Mouse (Mus musculus): ENCODE measurements at regions not wholly inside any gene's neighbourhood (a gene's known extent, or its start where the extent isn't known, plus 50 kb on each side); places are given as distances from the start of the nearest gene placed in this dataset.

DNA sequence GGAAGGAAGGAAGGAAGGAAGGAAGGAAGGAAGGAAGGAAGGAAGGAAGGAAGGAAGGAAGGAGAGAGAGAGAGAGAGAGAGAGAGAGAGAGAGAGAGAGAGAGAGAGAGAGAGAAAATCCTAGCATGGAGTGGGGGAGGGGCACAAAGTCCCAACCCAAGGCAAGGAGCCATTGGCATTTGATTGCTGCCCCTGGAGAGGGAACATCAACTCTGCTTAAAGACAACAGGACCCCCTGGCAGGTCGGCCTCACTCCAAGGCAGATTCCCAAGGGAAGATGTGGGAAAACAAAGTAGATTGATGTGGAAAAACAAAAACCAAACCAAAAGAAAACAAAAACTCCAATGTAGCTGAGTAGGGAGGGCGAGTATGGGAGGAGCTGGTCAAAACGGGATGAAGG lies 49.9 kb upstream of the Fzd10 start:
- DNase-seq (ENCODE audit: low spot score): no peak

DNA sequence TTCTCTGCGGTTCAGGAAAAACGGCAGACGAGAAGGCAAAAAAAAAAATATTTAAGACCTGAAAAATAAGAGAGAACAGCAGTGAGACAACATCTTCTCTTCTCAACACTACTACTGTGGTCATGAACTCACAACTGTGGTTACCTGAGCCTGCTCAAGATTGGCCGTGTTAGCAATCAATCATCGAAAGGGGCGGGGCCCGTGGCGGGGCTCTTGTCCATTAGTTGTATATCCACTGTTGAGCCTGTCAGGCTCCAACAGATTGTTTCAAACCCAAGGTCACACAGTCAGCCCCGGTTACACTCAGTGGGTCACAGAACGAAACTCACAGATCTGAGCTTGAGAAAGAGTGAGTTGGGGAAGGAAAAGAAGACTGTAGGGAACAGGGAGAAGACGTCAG lies 50.8 kb upstream of the Fzd10 start:
- no peak for DNase-seq (ENCODE audit: low spot score)

DNA sequence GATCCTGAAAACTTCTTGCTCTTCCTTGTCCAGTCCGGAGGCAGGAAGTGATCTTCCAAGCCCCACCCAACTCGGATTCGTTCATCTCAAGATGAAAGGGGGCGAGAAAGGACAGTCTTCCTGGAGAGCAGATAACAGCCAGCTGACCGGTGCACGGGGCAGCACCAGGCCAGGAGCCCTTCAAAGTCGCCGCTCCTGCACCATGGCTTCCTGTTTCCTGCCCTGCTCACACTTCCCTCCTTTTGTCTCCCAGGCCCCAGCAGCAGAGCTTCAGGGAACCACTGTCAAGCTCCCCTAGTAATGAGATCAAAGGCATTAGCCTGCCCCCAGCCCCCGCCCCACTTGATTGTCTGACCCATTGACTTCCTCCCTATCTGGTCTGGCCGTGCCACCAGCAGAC lies 58.6 kb upstream of the Fzd10 start:
- peak; percentile 13 for DNase-seq (ENCODE audit: low spot score)

DNA sequence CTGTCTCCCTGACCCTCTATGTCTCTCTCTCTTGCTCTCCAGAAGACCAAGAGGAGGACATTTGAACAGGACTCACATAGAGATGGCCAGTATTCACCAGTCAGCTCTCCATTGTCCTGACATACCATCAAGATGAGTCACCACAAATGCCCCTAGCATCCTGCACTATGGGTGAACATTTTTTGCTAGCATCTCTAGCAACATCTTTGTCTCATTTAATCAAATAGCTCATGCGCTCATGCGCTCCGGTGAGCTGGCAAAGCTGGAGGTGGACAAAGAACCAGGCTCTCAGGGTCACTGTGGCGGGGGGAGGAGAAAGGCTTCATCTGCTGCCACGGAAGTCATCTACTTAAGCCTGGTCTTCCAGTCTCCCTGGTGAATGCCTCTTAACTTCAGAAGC lies 62.0 kb upstream of the Fzd10 start:
- no peak for DNase-seq (ENCODE audit: low spot score)

DNA sequence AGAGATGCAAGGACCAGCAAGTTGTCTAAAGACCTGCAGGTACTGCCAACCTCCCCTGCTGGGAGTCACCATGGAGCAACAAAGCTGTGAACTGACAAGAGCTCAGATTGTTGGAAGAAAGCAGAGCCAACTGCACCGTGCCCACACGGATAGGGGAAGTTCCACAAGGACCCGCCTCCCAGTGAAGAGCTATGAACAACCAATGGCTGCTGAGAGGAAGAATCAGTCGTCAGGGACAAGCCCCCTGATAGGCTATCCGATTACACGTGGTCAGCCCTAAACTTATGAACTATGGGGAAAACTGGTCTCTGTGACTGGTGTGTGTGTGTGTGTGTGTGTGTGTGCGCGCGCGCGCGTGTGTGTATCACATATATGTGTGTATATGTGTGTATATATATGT lies 63.4 kb upstream of the Fzd10 start:
- no peak for DNase-seq (ENCODE audit: low spot score)

DNA sequence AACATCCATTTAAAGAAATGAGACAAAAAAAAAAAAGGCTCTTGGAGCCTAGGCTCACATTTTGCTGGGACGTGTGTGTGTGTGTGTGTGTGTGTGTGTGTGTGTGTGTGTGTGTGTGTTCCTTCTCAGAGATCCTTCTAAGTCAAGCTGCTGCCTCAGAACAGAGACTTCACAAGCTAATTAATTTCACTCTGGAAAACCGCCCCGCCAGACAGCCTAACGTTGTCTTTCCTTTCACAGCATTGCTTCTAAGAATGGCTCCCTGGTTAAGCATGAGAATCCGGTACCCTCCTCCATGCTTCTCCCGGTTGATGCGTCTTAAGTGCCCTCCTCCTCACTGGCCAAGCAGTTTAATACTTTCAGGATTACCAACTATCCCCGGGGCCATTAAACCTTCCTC lies 64.3 kb upstream of the Fzd10 start:
- DNase-seq (ENCODE audit: low spot score): no peak

DNA sequence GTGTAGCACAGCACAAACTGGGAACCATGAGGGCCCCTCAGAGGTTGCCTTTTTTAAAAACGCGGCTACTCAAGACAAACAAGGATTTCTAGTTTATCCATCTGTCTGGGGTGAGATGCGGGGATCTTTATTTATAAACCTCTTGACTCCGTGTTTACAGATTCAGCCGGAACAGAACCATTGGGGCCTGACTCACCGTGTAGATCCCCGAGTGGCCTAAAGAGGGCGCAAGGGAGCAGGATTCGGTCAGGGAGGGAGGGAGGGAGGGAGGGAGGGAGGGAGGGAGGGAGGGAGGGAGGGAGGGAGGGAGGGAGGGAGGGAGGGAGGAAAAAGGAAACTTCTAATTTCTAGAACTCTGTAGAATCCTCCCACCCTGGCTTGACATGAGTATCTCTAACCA lies 73.4 kb upstream of the Fzd10 start:
- DNase-seq (ENCODE audit: low spot score): peak; percentile 35

DNA sequence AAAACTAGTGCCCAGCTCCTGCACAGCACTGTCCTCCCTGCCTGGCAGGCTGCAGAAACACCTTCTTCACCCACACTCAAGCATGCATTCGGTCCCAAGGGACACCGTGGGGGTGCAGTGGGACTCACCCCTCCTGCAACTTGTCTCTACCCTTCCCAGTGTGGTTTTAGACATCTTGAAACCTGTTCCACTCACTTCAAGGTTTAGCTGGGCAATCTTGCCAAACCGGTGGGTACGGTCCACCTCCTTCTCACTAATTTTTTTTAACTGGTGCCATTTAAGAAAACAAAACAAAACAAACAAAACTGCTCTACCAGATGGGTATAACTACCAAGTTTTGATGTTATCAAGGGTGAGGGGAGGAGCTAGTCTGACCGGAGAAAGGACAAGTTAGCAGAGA lies 74.2 kb upstream of the Fzd10 start:
- peak; percentile 42 for DNase-seq (ENCODE audit: low spot score)

DNA sequence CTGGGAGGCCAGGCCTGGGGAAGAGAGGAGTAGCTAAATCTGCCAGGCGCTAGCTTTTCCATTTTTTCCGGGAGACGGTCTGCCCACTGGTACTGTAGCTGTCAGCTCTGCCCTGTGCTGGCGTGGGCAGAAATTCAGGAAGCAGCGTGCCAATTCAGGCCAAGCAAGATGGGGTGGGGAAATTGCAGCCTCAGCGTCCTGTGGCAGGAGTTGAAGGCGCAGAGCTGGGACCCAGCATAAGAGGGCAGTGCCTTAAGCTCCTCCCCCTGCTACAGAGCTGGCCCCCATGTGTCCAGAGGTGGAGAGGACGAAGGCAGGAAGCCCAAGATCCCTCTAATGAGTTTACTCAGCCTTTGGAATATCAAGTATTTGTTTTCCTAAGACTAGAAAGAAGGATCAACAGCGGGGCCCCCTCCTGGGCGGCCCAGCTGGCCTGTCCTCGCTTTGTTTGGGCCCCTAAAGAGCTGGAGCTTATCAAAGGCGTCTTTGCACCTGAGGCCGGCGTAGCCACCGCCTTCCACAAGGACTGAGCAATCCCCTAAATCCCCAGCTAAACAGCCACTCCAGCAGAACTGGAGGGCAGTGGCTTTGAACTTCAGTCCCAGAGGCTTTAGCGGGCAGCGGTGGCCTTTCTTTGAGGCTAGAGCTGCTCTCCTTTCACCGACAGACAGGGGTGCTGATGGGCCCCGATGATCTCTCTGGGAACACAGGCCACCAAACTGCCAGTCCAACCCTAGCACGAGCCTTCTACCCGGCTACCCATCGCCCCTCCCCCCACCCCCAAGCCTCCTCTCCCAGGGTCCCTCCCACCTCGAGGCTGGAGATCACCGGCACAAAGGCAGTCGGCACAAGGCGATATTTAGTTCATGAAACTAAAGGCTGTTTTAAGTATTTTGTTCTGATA lies 76.0 kb upstream of the Fzd10 start:
- no peak for DNase-seq (ENCODE audit: low spot score)

DNA sequence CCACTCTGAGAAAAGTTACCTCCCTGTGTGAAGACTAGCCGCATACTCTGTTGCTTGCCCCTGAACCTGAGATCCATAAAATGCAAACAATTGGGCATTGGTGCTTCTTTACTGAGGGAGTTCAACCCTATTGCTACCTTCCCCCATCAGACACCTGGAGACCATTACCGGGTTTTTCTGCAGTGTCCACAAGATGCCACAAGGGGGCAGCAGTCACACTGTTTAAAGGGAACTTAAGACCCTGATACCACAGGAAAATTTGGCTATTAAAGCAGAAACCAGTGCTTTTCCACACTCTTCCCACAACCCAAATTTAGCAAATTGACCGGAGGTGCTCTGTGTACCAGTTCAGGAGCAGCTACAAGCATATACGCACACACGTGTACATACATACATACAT lies 78.0 kb upstream of the Fzd10 start:
- DNase-seq (ENCODE audit: low spot score): peak; percentile 38

DNA sequence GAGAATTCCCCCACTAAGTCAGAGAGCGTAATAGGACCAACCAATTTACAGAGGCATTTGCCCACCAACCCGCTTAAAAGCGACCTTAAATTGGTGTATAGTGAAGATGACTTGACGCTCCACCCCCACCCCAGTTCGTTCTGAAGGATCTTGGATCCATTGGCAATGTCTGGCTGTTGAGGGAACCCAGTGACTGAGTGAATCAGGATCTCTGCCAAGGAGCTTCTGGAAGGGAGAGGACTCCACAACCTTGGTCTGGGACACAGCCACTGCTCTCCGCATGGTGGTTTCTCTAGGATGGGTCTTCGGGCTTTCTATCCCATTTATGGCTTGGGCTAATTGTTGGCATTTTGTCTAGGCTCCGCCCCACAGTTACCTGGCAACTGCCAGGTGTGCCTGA lies 83.3 kb upstream of the Fzd10 start:
- no peak for DNase-seq (ENCODE audit: low spot score)

DNA sequence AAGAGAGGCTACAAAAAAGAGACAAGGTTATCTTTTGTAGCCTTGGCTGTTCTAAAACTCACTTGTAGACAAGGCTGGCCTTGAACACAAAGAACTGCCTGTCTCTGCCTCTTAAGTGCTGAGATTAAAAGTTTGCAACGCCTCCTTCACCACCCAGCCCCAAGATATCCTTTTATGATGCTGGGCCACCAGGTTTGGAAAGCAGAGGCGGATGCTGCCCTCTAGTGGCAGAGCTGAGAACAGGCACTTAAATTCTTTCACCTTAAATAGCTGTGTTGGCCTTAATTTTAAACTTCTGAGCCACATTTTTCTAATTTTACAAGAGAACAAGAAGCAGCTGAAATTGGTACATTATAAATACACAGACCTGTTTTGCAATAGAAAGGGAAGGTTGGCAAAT lies 82.5 kb upstream of the Tmem132d start:
- peak; percentile 8 for DNase-seq (ENCODE audit: low spot score)

DNA sequence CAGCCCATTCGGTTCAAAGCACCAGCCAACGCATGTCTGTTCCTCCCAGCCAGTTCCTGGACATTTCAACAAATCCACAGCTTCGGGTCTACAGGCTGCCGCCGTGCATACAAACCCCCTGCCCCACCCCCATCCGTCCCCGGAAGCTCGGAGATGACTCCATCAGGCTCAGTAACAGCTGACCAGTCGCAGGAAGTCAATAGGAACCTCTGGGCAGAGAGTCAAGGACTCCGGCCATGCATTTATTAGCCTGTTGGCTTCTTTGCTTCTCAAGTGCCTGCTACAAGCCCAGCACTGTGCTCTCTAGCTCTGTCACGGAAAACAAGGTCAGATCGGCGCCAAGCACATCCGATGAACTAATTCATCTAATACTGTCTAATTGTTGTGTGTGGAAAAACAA lies 80.4 kb upstream of the Tmem132d start:
- no peak for DNase-seq (ENCODE audit: low spot score)

DNA sequence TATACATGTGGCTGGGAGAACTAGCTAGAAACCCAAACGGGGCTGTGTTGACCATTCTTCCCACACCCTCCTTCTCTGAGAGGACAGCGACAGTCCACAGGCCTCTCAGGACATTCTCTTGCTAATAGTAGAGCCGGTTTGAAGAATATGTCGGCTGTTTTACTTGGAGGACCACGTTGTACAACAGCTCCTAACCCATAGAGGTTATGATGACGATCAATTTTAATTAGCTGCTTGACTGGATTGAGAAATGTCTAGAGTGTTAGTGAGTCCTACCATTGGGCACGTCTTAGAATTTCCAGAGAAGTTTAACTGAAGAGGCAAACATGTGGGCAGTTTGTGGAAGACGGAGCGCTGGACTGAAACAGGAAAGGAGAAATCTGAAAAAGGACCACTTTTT lies 79.7 kb upstream of the Tmem132d start:
- no peak for DNase-seq (ENCODE audit: low spot score)

DNA sequence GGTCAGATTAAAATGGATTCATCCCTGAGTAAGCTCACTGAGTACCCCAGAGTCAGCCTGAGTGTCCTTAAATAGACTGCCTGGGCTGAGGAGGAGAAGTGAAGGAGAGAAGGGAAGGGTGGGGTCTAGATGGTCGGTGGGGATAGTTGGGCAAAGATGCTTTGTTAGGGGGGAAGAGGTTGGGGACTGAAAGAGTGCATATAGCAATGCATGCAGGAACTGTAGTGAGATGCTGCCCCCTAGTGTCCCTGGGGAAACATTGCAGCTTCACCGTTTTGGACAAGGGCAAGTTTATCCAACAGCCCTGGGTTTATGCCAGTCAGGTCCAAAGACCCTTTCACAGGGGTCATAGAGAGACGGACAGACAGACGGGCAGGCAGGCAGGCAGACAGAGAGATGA lies 71.6 kb upstream of the Tmem132d start:
- peak; percentile 29 for DNase-seq (ENCODE audit: low spot score)

DNA sequence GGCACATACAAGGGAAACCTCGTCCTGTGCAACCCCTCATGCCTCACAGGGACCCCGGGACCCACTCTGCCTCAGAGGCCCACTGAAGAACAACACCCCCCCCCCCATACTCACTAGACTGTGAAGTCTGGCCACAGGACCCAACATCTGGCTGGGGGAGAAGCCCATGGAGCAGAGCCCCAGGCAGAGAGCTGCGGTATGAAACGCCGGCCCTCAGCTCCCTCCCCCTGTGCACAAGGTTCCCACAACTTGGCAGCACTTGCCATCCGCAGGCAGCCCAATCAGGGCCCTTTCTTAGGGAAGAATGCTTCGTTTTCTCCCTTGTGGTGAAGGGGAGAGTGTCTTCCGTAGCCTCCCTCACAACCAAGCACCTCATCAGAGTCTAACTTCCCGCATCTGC lies 66.6 kb upstream of the Tmem132d start:
- no peak for DNase-seq (ENCODE audit: low spot score)

DNA sequence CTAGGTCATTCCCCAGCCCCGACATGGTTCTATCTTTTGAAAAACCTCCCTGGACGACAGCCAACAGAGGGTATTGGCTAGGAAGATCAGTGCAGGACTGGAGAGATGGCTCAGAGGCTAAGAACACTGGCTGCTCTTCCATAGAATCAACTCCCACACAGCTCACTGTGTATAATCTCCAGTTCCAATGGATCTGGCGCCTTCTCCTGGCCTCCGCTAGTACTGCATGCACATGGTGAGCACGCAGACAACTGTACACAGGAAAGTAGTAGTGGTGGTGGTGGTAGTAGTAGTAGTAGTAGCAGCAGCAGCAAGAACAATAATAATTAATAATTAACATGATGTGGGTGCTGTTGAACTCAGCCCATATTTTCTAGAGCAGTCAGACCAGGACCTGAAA lies 66.2 kb upstream of the Tmem132d start:
- DNase-seq (ENCODE audit: low spot score): no peak

DNA sequence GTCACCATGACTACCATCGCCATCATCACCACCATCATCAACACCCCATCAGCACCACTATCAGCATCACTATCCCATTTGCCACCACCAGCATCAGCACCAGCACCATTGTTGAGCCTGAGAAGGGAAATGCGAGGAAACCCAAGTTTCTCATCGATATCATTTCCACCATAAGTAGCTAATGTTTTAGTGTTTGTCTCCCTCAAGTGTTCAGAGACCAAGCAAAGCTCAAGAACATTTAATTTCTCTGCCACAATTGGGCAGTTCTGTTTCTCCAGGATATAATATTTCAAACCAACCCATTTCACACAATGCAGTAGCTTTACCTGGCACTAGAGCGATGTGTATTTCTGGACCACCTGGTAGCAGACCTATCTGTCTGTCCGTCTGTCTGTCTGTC lies 59.7 kb upstream of the Tmem132d start:
- no peak for DNase-seq (ENCODE audit: low spot score)

DNA sequence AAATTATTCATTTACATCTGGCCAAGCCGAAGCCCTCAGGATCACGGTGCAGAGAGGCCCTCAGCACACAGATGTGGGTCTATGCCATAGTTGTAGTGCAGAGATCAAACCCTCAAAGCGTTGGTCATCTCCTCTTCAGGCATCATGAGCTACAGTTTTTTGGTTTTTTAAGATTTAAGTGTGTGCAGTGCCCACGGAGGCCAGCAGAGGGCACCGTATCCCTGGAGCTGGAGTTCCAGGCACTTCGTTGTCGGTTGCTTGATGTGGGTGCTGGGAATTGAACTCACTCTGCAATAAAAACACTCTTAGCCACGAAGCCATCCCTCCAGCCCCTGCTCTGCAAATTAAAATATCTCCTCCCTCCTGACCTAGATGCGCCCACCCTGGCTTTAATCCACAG lies 58.3 kb upstream of the Tmem132d start:
- peak; percentile 3 for DNase-seq (ENCODE audit: low spot score)

DNA sequence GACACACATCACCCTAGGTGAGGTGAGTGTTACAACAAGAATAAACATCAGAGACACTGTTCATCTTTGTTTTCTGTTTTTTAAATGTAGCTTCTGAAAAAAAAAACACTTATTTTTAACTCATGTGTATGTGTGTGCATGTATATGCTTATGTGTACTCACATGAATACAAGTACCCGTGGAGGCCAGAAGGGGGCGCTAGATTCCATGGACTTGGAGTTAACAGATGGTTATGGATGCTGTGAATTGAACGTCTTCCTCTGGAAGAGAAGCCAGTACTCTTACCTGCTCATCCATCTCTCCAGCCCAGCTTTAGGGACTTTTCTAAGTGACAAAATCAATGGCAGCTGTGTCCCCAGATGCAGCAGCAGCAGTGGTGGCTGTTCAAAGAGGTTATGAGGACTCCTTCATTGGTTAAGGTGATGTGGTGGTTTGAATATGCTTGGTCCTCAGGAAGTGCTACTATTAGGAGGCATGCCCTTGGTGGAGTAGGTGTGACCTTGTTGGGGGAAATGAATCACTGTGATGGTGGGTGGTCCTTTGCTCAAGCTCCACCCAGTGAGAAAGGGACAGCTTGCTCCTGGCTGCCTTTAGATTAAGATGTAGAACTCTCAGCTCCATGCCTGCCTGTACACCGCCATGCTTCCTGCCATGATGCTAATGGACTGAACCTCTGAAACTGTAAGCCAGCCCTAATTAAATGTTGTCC lies 56.1 kb upstream of the Tmem132d start:
- no peak for DNase-seq (ENCODE audit: low spot score)

DNA sequence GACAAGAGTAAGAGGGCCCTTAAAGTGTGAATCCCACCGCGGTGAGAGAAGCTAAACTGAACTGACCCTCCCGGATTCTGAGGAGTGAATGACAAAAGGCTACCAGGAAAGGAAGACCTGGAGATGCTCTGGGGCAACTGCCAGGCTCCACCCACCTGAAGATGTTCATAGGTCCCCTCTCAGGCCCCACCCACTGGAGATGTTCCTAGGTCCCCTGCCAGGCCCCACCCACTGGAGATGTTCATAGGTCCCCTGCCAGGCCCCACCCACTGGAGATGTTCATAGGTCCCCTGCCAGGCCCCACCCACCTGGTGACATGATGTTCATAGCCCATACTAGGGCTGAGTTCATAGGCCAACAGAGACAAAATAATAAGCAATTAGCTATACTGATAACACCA lies 54.5 kb upstream of the Tmem132d start:
- no peak for DNase-seq (ENCODE audit: low spot score)

DNA sequence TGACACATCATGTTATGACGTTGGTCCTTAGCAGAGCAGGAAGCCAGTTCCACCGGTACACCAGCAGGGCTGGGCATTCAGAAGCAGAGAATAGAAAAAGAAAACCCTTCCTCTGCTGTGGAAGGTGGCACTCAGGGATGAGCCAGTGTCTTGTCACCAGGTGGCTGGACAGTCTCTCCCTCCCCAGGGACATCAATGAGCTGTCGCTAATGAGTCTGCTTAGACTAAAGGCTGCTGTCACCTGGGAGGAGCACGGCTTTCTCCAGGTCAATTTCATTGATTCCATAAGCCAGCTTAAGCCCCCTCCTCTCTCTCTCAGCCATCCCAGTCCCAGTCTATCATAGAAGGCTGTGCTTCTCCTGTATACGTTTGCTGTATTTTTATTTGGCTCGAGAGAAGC lies 51.2 kb upstream of the Tmem132d start:
- DNase-seq (ENCODE audit: low spot score): no peak

DNA sequence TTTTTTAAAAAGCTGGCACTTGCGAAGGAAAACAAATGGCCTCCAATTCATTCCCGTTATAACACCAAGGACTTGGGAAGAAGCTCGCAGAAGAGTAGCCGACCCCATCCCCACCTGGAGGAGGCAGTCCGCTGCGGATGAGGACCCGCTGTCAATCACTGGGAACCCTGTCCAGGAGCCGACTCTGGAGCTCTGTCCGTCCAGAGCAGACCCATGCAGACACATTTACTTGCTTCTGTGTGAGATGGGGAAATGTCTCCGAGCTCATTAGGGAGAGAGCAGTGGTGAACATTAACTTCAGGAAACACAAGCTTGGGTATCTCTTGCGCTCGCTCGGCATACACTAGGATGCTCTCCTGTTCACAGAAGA lies 50.5 kb upstream of the Tmem132d start:
- no peak for DNase-seq (ENCODE audit: low spot score)

All from urinary bladder, postnatal 25 days (tissue).